ENCODE assay signal across 15 mouse cellular contexts in the genomic region with DNA sequence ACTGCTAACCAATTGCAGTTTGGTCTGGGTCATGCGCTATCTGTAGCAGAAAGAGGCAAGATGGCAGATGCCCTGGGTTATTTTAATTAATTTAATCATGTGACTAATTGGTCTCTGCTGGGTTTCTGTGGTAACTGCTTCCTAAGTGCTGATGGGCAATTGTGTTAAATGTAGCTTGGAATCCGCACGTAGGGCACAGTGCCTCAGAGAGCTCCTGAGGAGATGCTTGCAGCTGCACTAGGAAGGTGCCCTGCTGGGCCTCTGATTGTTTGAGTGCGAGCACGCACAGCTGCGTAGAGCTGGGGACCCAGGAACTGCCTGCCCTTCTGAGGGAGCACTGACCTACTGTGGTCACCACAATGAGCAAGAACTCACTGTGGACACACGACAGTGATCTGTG.
A peak's percentile ranks its signal among the peaks of the same experiment; 100 is the strongest.
DNase-seq lines count a peak whose midpoint lies in the region; ATAC-seq and TF ChIP-seq lines count a peak whose summit lies in the region.
"Had no signal": no experiment of that assay in that cellular context is flagged by ENCODE, and none has a peak within 500 bp of the region (broad histone marks: within the 10 kb centered on the region; RNA-seq: fewer than 3 reads in every experiment).

No protein-coding gene starts in this region.

- no peaks in the 10 kb centered on the region for H3K27me3 ChIP-seq in forebrain, embryonic 14.5 days (replicated peaks; ENCODE audit: control insufficient read depth, insufficient read depth, low read length)
- peaks cover 10% of the 10 kb centered on the region; the same call in 1 of the 2 replicates for H3K27me3 ChIP-seq in midbrain, embryonic 10.5 days (ENCODE audit: low read depth, poor library complexity, severe bottlenecking)
- H3K27me3 ChIP-seq: embryonic facial prominence, embryonic 15.5 days; stomach, embryonic 15.5 days had no signal

- peaks cover 2% of the 10 kb centered on the region; the same call in 1 of the 2 replicates for H3K36me3 ChIP-seq in forebrain, embryonic 14.5 days (ENCODE audit: control insufficient read depth, insufficient read depth, low read length)
- no peaks in the 10 kb centered on the region for H3K36me3 ChIP-seq in midbrain, embryonic 10.5 days
- H3K36me3 ChIP-seq: embryonic facial prominence, embryonic 15.5 days; G1E; heart, embryonic 13.5 days; stomach, embryonic 15.5 days had no signal

- H3K4me1 ChIP-seq in forebrain, embryonic 14.5 days (ENCODE audit: control insufficient read depth, insufficient read depth, low read length) = peaks cover 36% of the 10 kb centered on the region
- peaks cover 39% of the 10 kb centered on the region for H3K4me1 ChIP-seq in midbrain, embryonic 10.5 days
- H3K4me1 ChIP-seq: embryonic facial prominence, embryonic 15.5 days; stomach, embryonic 15.5 days had no signal

- 17% methylated on average over 7 of the region's 7 CpGs for WGBS in forebrain, embryonic 14.5 days
- 25% methylated on average over 7 of the region's 7 CpGs for WGBS in midbrain, embryonic 10.5 days

- H3K27ac ChIP-seq in layer of hippocampus, adult 2 months = peak overlapping the region; percentile 82
- peak overlapping the region; percentile 45 for H3K27ac ChIP-seq in forebrain, embryonic 14.5 days (ENCODE audit: low read depth, low read length)
- no peak overlapping the region for H3K27ac ChIP-seq in midbrain, embryonic 10.5 days (replicated peaks)
- H3K27ac ChIP-seq: embryonic facial prominence, embryonic 15.5 days; gastrocnemius, adult 2 months; heart, embryonic 13.5 days; stomach, embryonic 15.5 days had no signal

- ATAC-seq in forebrain, embryonic 14.5 days = peak; percentile 82
- no peak for ATAC-seq in megakaryocyte progenitor cell, adult 5-6 weeks (replicated peaks; ENCODE audit: poor library complexity)

- TF ChIP-seq CTCF in layer of hippocampus, adult 2 months (conservative IDR thresholded peaks at IDR 0.05) = no peak

- H3K9me3 ChIP-seq in forebrain, embryonic 14.5 days (replicated peaks; ENCODE audit: control insufficient read depth, low read length) = no peaks in the 10 kb centered on the region
- H3K9me3 ChIP-seq in midbrain, embryonic 10.5 days (replicated peaks) = no peaks in the 10 kb centered on the region
- H3K9me3 ChIP-seq: embryonic facial prominence, embryonic 15.5 days; G1E; heart, embryonic 13.5 days; stomach, embryonic 15.5 days had no signal

- no peak overlapping the region for H3K9ac ChIP-seq in forebrain, embryonic 14.5 days (ENCODE audit: low read length)
- H3K9ac ChIP-seq: embryonic facial prominence, embryonic 15.5 days; heart, embryonic 13.5 days; stomach, embryonic 15.5 days had no signal

- no peak for DNase-seq in layer of hippocampus, adult 2 months (ENCODE audit: low spot score in 2 of 2)
- no peak for DNase-seq in layer of hippocampus, postnatal 36 days
- DNase-seq in forebrain, embryonic 14.5 days (ENCODE audit: low spot score) = peak; percentile 82
- DNase-seq in midbrain, embryonic 10.5 days (ENCODE audit: low spot score) = peak; percentile 34
- DNase-seq in retina, embryonic 14.5 days (ENCODE audit: low spot score) = peak; percentile 80
- no peak for DNase-seq in thymus, postnatal 14 days
- no peak for DNase-seq in c-Kit-positive CD71-positive TER-119-positive erythroid progenitor cells, embryonic 14.5 days (ENCODE audit: low spot score)
- DNase-seq: gastrocnemius, adult 2 months; kidney, adult 18-20 months; liver had no signal

- H3K4me3 ChIP-seq in layer of hippocampus, adult 2 months = no peak overlapping the region; the same call in 1 of the 2 replicates
- no peak overlapping the region for H3K4me3 ChIP-seq in forebrain, embryonic 14.5 days (ENCODE audit: low read depth, low read length)
- no peak overlapping the region for H3K4me3 ChIP-seq in midbrain, embryonic 10.5 days
- H3K4me3 ChIP-seq: embryonic facial prominence, embryonic 15.5 days; gastrocnemius, adult 2 months; heart, embryonic 13.5 days; stomach, embryonic 15.5 days had no signal

- H3K4me2 ChIP-seq in forebrain, embryonic 14.5 days (ENCODE audit: low read length) = no peak overlapping the region
- H3K4me2 ChIP-seq: embryonic facial prominence, embryonic 15.5 days; heart, embryonic 13.5 days; stomach, embryonic 15.5 days had no signal

Comparison
In these comparisons a context has a peak if more than half of its experiments do, and no peak if none do; other contexts are left out.
1. DNase-seq: peak in forebrain, embryonic 14.5 days (single experiment), midbrain, embryonic 10.5 days (single experiment) and retina, embryonic 14.5 days (single experiment); none in layer of hippocampus, adult 2 months (0 of 2), layer of hippocampus, postnatal 36 days (0 of 2), thymus, postnatal 14 days (single experiment) and c-Kit-positive CD71-positive TER-119-positive erythroid progenitor cells, embryonic 14.5 days (single experiment).